Mouse (Mus musculus) intestine, embryonic 16.5 days (tissue): ENCODE measurements around the gene Tap2. TPM values are rescaled to one million over a fixed set of nuclear protein-coding genes. Genes with fewer than 3 reads are reported as not detected.

Experiments
- ATAC-seq: fragments of 200-750 bp; cut with Nextera tagmentation; 2 replicates; pipeline ENCODE4 v1.8.0; 2017; ENCODE audit warnings: moderate TSS enrichment, moderate library complexity
- H3K27ac ChIP-seq: fragments of 300-500 bp; sonication (generic); 2 replicates; pipeline ENCODE4 v1.5.1; 2014; ENCODE audit warnings: mild to moderate bottlenecking, low read length
- H3K27me3 ChIP-seq: fragments of 300-500 bp; sonication (generic); replicated peaks from 2 replicates; pipeline ENCODE4 v1.6.1; 2014; ENCODE audit warnings: low read length, control low read depth, mixed read lengths; ENCODE audit not compliant: control insufficient read depth, insufficient read depth
- H3K36me3 ChIP-seq: fragments of 300-500 bp; sonication (generic); 2 replicates; pipeline ENCODE4 v1.6.1; 2014; ENCODE audit warnings: low read length, control low read depth; ENCODE audit not compliant: control insufficient read depth, insufficient read depth
- H3K4me1 ChIP-seq: fragments of 300-500 bp; sonication (generic); 2 replicates; pipeline ENCODE4 v1.6.1; 2014; ENCODE audit warnings: low read length, control low read depth, mixed read lengths; ENCODE audit not compliant: control insufficient read depth, insufficient read depth
- H3K4me2 ChIP-seq: fragments of 300-500 bp; sonication (generic); 2 replicates; pipeline ENCODE4 v1.6.1; 2014; ENCODE audit warnings: low read depth, low read length, control low read depth
- H3K4me3 ChIP-seq: fragments of 300-500 bp; sonication (generic); 2 replicates; pipeline ENCODE4 v1.5.1; 2014; ENCODE audit warnings: mild to moderate bottlenecking, low read length
- H3K9ac ChIP-seq: fragments of 300-500 bp; sonication (generic); 2 replicates; pipeline ENCODE4 v1.6.1; 2014; ENCODE audit warnings: low read depth, low read length
- H3K9me3 ChIP-seq: fragments of 300-500 bp; sonication (generic); 2 replicates; pipeline ENCODE4 v1.6.1; 2016; ENCODE audit warnings: low read length, control low read depth; ENCODE audit not compliant: control insufficient read depth
- WGBS: fragments of 180-500 bp; shearing (Covaris S2); extraction: QIAGEN DNeasy Blood & Tissue Kit; methylation state at CpG from one replicate; pipeline ENCODE4 v1.1.7; 2014; 5-methylcytosine and 5-hydroxymethylcytosine counted together
- polyA plus RNA-seq: library from polyadenylated mRNA; unstranded; fragments of >200 nt; fragmentation: Nextera tagmentation; extraction: Ambion mirVana; gene quantifications from 2 replicates; pipeline ENCODE4 v1.2.1, GENCODE M21; 2015

Gene Tap2
- 7.2 and 9.1 TPM in 2 replicates for polyA plus RNA-seq

DNA sequence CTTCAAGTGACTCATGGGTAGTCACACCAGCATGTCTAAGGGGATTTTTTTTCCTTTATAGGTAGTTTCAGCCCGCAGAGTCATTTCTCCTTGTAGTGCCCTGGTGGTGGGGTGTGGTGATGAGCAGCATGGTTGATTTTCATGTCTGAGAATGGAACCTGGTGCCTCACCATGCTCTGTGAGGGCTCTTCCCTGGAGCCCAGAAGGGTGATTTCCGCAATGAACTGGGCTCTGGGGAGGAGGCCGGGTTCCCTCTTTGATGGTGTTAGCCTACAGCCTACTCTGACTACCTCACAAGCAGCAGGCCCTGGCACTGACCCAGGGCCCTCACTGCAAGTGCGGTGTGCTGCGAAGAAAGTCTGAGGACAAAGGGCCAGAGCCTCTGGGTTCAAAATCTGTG is at the start of gene Tap2:
Gene Tap2, plus strand, starts transcription at position 84 of the 400 bp plus-strand sequence.
- Histone ChIP-seq H3K4me3 (peak within 1 kb of the TSS; percentile 78), H3K9ac (peak within 1 kb of the TSS; percentile 83), H3K27me3 (peaks cover 6% of the 10 kb centered on the region; the same call in 1 of the 2 replicates), H3K4me1 (peaks cover 2% of the 10 kb centered on the region), H3K27ac (no peak within 1 kb of the TSS), H3K36me3 (no peaks in the 10 kb centered on the region), H3K9me3 (peaks cover 3% of the 10 kb centered on the region; the same call in 1 of the 2 replicates), H3K4me2 (peak within 1 kb of the TSS; percentile 98)
- no peak for ATAC-seq
- 64% methylated on average over 5 of the region's 5 CpGs for WGBS

DNA sequence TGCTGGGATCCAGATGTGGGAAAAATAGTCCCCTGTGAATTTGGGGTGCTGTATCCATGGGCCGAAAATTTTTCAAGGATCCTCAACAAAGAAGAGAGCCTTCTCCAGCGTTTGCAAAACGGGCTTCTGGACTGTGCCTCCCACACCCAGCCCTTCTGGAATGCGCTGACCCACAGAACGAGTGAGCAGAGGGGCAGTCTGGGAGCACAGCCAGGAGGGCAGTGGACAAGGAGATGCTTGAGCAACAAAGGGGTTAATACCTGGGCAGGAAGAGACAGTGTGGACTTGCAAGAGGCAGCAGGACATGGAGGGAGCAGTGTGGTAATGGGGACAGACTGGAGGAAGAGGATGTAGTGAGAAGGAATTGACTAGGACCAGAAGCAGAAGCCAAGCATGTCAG is 47.8 kb upstream of the Tap2 start:
- Histone ChIP-seq H3K4me2 (no peak overlapping the region), H3K36me3 (no peaks in the 10 kb centered on the region), H3K27ac (no peak overlapping the region), H3K9ac (no peak overlapping the region), H3K4me3 (no peak overlapping the region), H3K4me1 (no peaks in the 10 kb centered on the region), H3K9me3 (no peaks in the 10 kb centered on the region), H3K27me3 (no peaks in the 10 kb centered on the region)
- ATAC-seq = no peak
- 49% methylated on average over 5 of the region's 5 CpGs for WGBS

DNA sequence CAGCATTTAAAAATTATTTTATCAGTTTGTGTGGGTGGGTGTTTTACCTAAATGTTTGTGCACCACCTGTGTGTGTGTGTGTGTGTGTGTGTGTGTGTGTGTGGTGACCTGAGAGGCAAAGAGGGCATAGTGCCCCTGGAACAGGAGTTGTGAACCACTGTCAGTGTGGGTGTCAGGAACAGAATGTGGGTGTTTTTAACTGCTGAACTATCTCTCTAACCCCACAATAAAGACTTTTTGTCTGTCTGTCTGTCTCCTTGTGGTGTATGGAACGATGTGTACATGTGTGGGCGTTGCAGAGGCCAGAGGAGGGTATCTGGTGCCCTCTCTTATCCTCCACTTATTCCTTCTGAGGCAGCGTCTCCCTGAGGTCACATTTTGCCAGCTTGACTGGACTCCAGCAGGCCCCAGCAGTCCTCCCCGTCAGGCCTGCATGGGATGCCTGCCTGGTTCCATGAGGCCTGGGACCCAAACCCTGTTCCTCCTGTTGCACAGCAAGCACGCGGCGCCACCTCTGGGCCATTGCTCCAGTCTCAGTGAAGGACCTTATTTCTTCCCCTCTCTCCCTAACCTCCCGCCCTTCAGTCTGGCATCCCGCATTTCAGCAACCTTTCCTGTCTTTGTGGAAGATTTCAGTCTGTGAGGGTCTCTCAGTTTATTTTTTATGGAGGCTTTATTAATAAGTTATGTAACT is 39.0 kb upstream of the Tap2 start:
- Histone ChIP-seq H3K36me3 (no peaks in the 10 kb centered on the region), H3K9me3 (peaks cover 4% of the 10 kb centered on the region; the same call in 1 of the 2 replicates), H3K27ac (no peak overlapping the region), H3K27me3 (no peaks in the 10 kb centered on the region), H3K4me1 (no peaks in the 10 kb centered on the region), H3K4me2 (no peak overlapping the region), H3K4me3 (no peak overlapping the region), H3K9ac (no peak overlapping the region)
- no peak for ATAC-seq
- WGBS = 37% methylated on average over 9 of the region's 9 CpGs

DNA sequence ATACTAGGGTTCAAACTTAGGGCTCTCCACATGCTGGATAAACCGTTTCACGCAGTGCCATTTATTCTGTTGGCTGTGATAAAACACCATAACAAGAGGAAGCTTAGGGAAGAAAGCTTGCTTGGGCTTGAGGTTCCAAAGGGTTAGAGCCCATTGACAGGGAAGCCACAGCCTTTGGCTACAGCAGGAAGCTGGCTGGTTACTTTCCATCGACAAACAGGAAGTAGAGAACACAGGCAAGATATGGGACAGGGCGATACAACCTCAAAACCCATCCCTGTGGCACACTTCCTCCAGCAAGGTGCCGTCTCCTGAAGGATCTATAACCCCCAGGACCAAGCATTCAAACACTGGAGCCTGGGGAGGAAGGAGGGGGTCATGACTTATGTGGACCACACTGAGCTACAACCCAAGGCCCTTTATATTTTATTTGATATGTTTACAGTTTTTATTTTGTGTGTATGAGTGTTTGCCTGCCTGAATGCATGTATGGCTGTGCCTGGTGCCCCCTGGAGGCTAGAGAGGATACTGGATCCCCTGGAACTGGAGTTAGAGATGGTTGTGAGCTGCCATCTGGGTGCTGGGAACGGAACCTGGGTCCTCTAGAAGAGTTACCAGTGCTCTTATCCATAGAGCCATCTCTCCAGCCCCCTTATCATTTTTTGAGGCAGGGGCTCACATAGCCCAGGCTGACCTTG is 38.1 kb upstream of the Tap2 start:
- no peak overlapping the region for H3K9ac ChIP-seq
- H3K4me1 ChIP-seq = no peaks in the 10 kb centered on the region
- no peak overlapping the region for H3K27ac ChIP-seq
- no peak for ATAC-seq
- 80% methylated on average over 6 of the region's 6 CpGs for WGBS
- H3K4me2 ChIP-seq = no peak overlapping the region
- H3K36me3 ChIP-seq = no peaks in the 10 kb centered on the region
- no peak overlapping the region for H3K4me3 ChIP-seq
- peaks cover 4% of the 10 kb centered on the region; the same call in 1 of the 2 replicates for H3K9me3 ChIP-seq
- no peaks in the 10 kb centered on the region for H3K27me3 ChIP-seq

DNA sequence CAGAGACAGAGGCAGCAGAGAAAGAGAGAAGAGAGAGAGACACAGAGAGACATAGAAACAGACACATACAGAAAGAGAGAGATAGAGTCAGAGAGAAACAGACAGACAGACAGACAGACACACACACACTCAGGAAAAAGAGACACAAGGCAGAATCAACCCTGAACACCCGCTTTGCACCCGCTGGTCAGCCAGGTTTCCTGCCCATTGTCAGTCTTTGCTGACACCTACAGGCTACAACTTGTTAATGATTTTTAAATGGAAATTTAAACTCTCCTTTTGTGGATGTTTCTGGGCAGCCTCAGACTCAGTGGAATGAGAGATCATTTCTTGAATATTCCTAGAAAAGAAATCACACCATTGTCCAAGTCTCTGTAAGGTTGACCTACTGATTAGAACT is 34.0 kb upstream of the Tap2 start:
- no peaks in the 10 kb centered on the region for H3K4me1 ChIP-seq
- H3K4me3 ChIP-seq = no peak overlapping the region
- no peak overlapping the region for H3K27ac ChIP-seq
- no peaks in the 10 kb centered on the region for H3K27me3 ChIP-seq
- H3K9ac ChIP-seq = no peak overlapping the region
- no peak for ATAC-seq
- no peak overlapping the region for H3K4me2 ChIP-seq
- peaks cover 10% of the 10 kb centered on the region for H3K9me3 ChIP-seq
- WGBS = 0% methylated on average over 2 of the region's 2 CpGs
- no peaks in the 10 kb centered on the region for H3K36me3 ChIP-seq

DNA sequence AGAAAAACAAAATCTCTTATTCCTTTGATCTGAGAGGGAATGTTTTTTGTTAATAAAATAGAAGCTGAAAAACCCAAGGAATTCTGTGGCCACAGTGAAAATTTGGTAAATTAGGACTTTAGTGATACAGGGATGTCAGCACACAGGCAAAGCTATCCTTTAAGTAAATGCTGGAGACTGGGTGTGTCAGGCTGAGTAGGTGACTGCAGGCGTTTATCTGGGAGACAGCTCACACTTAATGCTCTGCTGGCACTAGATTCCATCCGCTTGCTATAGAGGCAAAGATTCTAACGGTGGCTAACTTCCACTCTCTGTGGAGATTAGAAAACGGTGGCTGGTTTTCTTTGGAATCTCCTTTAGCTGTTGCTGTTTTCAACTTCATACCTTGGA is 32.8 kb upstream of the Tap2 start:
- WGBS = 23% methylated on average over 4 of the region's 4 CpGs
- Histone ChIP-seq H3K4me1 (no peaks in the 10 kb centered on the region), H3K4me3 (no peak overlapping the region), H3K9me3 (peaks cover 8% of the 10 kb centered on the region), H3K9ac (no peak overlapping the region), H3K27me3 (no peaks in the 10 kb centered on the region), H3K4me2 (no peak overlapping the region), H3K27ac (no peak overlapping the region), H3K36me3 (no peaks in the 10 kb centered on the region)
- no peak for ATAC-seq

DNA sequence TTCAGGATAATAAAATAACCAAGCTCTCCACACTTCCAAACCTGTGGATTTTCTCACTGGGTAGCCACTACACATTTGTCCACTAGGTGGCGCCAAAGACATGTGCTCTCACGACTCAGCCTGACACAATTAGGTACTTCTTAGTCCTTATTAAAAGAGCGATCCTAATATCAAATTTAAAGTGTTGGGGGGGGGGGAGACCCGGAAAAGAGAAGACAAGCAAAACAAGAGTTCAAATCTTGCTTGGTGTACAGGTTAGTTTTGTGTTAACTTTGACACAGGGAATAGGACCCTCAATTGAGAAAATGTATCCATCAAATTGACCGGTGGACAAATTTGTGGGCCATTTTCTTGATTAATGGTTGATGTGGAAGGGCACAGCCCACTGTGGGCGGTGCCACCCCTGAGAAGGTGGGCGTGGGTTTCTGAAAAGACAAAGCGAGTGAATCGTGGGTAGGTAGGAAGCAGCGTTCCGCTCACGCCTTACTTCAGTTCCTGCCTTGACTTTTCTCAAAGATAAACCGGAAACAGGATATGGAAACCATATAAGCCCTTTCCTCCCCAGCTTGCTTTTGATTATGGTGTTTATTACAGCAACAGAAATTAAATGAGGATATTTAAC is 32.3 kb upstream of the Tap2 start:
- Histone ChIP-seq H3K4me3 (no peak overlapping the region), H3K9me3 (peaks cover 6% of the 10 kb centered on the region), H3K4me2 (no peak overlapping the region), H3K9ac (no peak overlapping the region), H3K27ac (no peak overlapping the region), H3K4me1 (no peaks in the 10 kb centered on the region), H3K27me3 (no peaks in the 10 kb centered on the region), H3K36me3 (no peaks in the 10 kb centered on the region)
- WGBS = 45% methylated on average over 13 of the region's 13 CpGs
- ATAC-seq = no peak

DNA sequence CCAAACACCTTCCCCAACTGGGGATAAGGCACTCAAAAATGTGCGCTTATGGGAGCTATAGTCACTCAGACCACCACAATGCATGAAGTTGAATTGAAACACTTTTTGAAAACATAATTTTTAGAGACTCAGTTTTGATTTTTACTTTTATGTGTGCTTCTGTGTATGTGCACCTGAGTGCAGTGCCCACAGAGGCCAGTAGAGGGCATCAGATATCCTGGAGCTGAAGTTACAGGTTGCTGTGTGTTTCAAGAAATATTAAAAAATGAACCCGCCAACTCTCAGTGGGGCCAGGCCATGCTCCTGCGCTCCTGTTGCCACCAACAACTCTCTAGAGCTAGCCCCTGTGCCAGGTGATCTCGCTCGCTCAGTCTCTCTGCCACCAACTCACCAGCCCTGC is 30.8 kb upstream of the Tap2 start:
- Histone ChIP-seq H3K4me2 (no peak overlapping the region), H3K9me3 (peaks cover 16% of the 10 kb centered on the region), H3K9ac (no peak overlapping the region), H3K27me3 (no peaks in the 10 kb centered on the region), H3K4me1 (no peaks in the 10 kb centered on the region), H3K27ac (no peak overlapping the region), H3K36me3 (no peaks in the 10 kb centered on the region), H3K4me3 (no peak overlapping the region)
- ATAC-seq = no peak
- 96% methylated on average over 5 of the region's 5 CpGs for WGBS

DNA sequence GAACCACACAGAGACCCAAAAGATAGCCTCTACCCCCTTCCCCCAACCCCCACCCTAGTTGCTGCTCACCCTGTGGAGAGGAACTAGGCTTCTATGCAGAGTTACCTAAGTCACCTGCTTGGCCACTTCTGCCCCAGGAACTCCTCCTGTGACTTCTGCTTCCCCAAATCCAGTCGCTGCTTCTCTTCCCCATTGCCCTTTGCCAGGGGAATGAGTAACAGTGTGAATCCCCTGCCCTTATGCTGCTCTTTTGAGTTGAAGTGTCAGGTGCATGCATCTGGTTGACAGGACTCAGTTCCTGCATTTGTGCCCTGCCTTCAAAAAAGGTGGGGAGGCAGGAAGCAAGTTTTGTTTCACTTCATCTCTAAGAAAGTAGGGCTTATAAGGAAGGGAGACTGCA is 29.3 kb upstream of the Tap2 start:
- Histone ChIP-seq H3K27me3 (no peaks in the 10 kb centered on the region), H3K4me1 (no peaks in the 10 kb centered on the region), H3K27ac (no peak overlapping the region), H3K9me3 (peaks cover 16% of the 10 kb centered on the region), H3K4me3 (no peak overlapping the region), H3K4me2 (no peak overlapping the region), H3K36me3 (no peaks in the 10 kb centered on the region), H3K9ac (no peak overlapping the region)
- no peak for ATAC-seq
- 48% methylated on average over 1 of the region's 1 CpGs for WGBS
